Mouse (Mus musculus) embryonic facial prominence, embryonic 10.5 days (tissue): ENCODE measurements around the gene Csnk1g2. TPM values are rescaled to one million over a fixed set of nuclear protein-coding genes. Genes with fewer than 3 reads are reported as not detected.
A peak's percentile ranks its signal among the peaks of the same experiment; 100 is the strongest.

Source experiments
- DNase-seq: peaks from one replicate; pipeline ENCODE4 v3.0.0-alpha.2; 2017; ENCODE audit warnings: low spot score
- H3K27ac ChIP-seq: fragments of 300-500 bp; sonication (generic); replicated peaks from 2 replicates; pipeline ENCODE4 v1.5.1; 2016; ENCODE audit warnings: mild to moderate bottlenecking
- H3K27me3 ChIP-seq: fragments of 300-500 bp; sonication (generic); replicated peaks from 2 replicates; pipeline ENCODE4 v1.6.1; 2016; ENCODE audit warnings: low read depth, mild to moderate bottlenecking; ENCODE audit not compliant: poor library complexity, severe bottlenecking
- H3K36me3 ChIP-seq: fragments of 300-500 bp; sonication (generic); replicated peaks from 2 replicates; pipeline ENCODE4 v1.6.1; 2016; ENCODE audit warnings: mild to moderate bottlenecking, moderate library complexity
- H3K4me1 ChIP-seq: fragments of 300-500 bp; sonication (generic); 2 replicates; pipeline ENCODE4 v1.6.1; 2016
- H3K4me3 ChIP-seq: fragments of 300-500 bp; sonication (generic); 2 replicates; pipeline ENCODE4 v1.5.1; 2016; ENCODE audit warnings: mild to moderate bottlenecking, moderate library complexity
- H3K9me3 ChIP-seq: fragments of 300-500 bp; sonication (generic); 2 replicates; pipeline ENCODE4 v1.6.1; 2016; ENCODE audit warnings: mild to moderate bottlenecking
- WGBS: fragments of 180-500 bp; shearing (Covaris S2); methylation state at CpG from one replicate; pipeline ENCODE4 v1.1.7; 2016; 5-methylcytosine and 5-hydroxymethylcytosine counted together
- polyA plus RNA-seq: library from polyadenylated mRNA; unstranded; fragments of >200 nt; fragmentation: Nextera tagmentation; extraction: Ambion mirVana; gene quantifications from 2 replicates; pipeline ENCODE4 v1.2.1, GENCODE M21; 2016

Gene Csnk1g2
- polyA plus RNA-seq, 1 experiment from 2014 or later = 198 TPM

GRCm38 (mm10) chr10:80619465-80620244 is 3.0 kb upstream of the Csnk1g2 start:
- Histone ChIP-seq H3K27me3 (no peaks in the 10 kb centered on the region), H3K9me3 (no peaks in the 10 kb centered on the region), H3K4me3 (peak overlapping the region; percentile 14; the same call in 1 of the 2 replicates), H3K27ac (peak overlapping the region; percentile 40; the same call in 1 of the 2 replicates), H3K36me3 (peaks cover 15% of the 10 kb centered on the region), H3K4me1 (peaks cover 33% of the 10 kb centered on the region)
- DNase-seq = no peak
- 32% methylated on average over 8 of the region's 8 CpGs for WGBS

GRCm38 (mm10) chr10:80620365-80620764 is 2.3 kb upstream of the Csnk1g2 start:
- Histone ChIP-seq H3K27ac (peak overlapping the region; percentile 40; the same call in 1 of the 2 replicates), H3K9me3 (no peaks in the 10 kb centered on the region), H3K4me1 (peaks cover 40% of the 10 kb centered on the region), H3K36me3 (peaks cover 15% of the 10 kb centered on the region), H3K4me3 (peak overlapping the region; percentile 14; the same call in 1 of the 2 replicates), H3K27me3 (no peaks in the 10 kb centered on the region)
- WGBS = 84% methylated on average over 9 of the region's 9 CpGs
- DNase-seq = no peak

- H3K27me3 ChIP-seq = no peaks in the 10 kb centered on the region
- H3K4me1 ChIP-seq = peaks cover 46% of the 10 kb centered on the region
- no peaks in the 10 kb centered on the region for H3K9me3 ChIP-seq
- H3K4me3 ChIP-seq = peak overlapping the region; percentile 90
- peaks cover 15% of the 10 kb centered on the region for H3K36me3 ChIP-seq
- 63% methylated on average over 16 of the region's 16 CpGs for WGBS
- DNase-seq = no peak
- H3K27ac ChIP-seq = peak overlapping the region; percentile 96
Observed at GRCm38 (mm10) chr10:80620796-80621689, 1.6 kb upstream of the Csnk1g2 start.

- DNase-seq = no peak
- H3K4me3 ChIP-seq = peak overlapping the region; percentile 90
- no peaks in the 10 kb centered on the region for H3K27me3 ChIP-seq
- no peaks in the 10 kb centered on the region for H3K9me3 ChIP-seq
- H3K36me3 ChIP-seq = peaks cover 20% of the 10 kb centered on the region
- H3K27ac ChIP-seq = peak overlapping the region; percentile 96
- 4% methylated on average over 9 of the region's 9 CpGs for WGBS
- peaks cover 51% of the 10 kb centered on the region for H3K4me1 ChIP-seq
Observed at GRCm38 (mm10) chr10:80621690-80621939, 1.0 kb upstream of the Csnk1g2 start.

GRCm38 (mm10) chr10:80621940-80622660 is 538 bp upstream of the Csnk1g2 start:
- peak; percentile 99 for DNase-seq
- Histone ChIP-seq H3K9me3 (no peaks in the 10 kb centered on the region), H3K4me3 (peak overlapping the region; percentile 90), H3K27ac (peak overlapping the region; percentile 96), H3K27me3 (no peaks in the 10 kb centered on the region), H3K36me3 (peaks cover 20% of the 10 kb centered on the region), H3K4me1 (peaks cover 51% of the 10 kb centered on the region)
- WGBS = under 1% methylated on average over 64 of the region's 64 CpGs

- Histone ChIP-seq H3K36me3 (peaks cover 31% of the 10 kb centered on the region), H3K9me3 (no peaks in the 10 kb centered on the region), H3K27ac (peak overlapping the region; percentile 96), H3K4me3 (peak overlapping the region; percentile 90), H3K4me1 (peaks cover 64% of the 10 kb centered on the region), H3K27me3 (no peaks in the 10 kb centered on the region)
- DNase-seq = peak; percentile 78
- WGBS = 15% methylated on average over 15 of the region's 15 CpGs
Observed at GRCm38 (mm10) chr10:80623457-80624191, 986 bp downstream of the Csnk1g2 start.

- 93% methylated on average over 4 of the region's 4 CpGs for WGBS
- peaks cover 53% of the 10 kb centered on the region for H3K36me3 ChIP-seq
Observed at GRCm38 (mm10) chr10:80625764-80626163, 3.1 kb downstream of the Csnk1g2 start.

GRCm38 (mm10) chr10:80627685-80628084 is 5.0 kb downstream of the Csnk1g2 start:
- Histone ChIP-seq H3K4me3 (no peak overlapping the region), H3K9me3 (no peaks in the 10 kb centered on the region), H3K4me1 (peaks cover 52% of the 10 kb centered on the region), H3K27ac (0 out of 2 replicates have a peak overlapping the region, but pooled peaks have one; percentile 4), H3K36me3 (peaks cover 72% of the 10 kb centered on the region), H3K27me3 (no peaks in the 10 kb centered on the region)
- WGBS = 58% methylated on average over 2 of the region's 2 CpGs
- DNase-seq = peak; percentile 30

More at GRCm38 (mm10) chr10:80625764-80626163, 3.1 kb downstream of the Csnk1g2 start:
- peaks cover 61% of the 10 kb centered on the region for H3K4me1 ChIP-seq
- no peak overlapping the region; the same call in 1 of the 2 replicates for H3K4me3 ChIP-seq
- no peaks in the 10 kb centered on the region for H3K9me3 ChIP-seq
- no peak overlapping the region for H3K27ac ChIP-seq
- no peak for DNase-seq
- no peaks in the 10 kb centered on the region for H3K27me3 ChIP-seq

- Histone ChIP-seq H3K4me3 (no peak overlapping the region), H3K9me3 (no peaks in the 10 kb centered on the region), H3K4me1 (peaks cover 43% of the 10 kb centered on the region), H3K36me3 (peaks cover 82% of the 10 kb centered on the region), H3K27ac (no peak overlapping the region), H3K27me3 (no peaks in the 10 kb centered on the region)
- no peak for DNase-seq
- WGBS = 93% methylated on average over 9 of the region's 9 CpGs
Observed at GRCm38 (mm10) chr10:80628925-80629324, 6.3 kb downstream of the Csnk1g2 start.

GRCm38 (mm10) chr10:80635345-80635744 is 12.7 kb downstream of the Csnk1g2 start:
- peaks cover 97% of the 10 kb centered on the region for H3K36me3 ChIP-seq
- H3K4me1 ChIP-seq = no peaks in the 10 kb centered on the region
- H3K27me3 ChIP-seq = no peaks in the 10 kb centered on the region
- DNase-seq = no peak
- 81% methylated on average over 6 of the region's 6 CpGs for WGBS
- H3K9me3 ChIP-seq = no peaks in the 10 kb centered on the region
- no peak overlapping the region for H3K4me3 ChIP-seq
- H3K27ac ChIP-seq = no peak overlapping the region

GRCm38 (mm10) chr10:80646936-80647335 is 24.3 kb downstream of the Csnk1g2 start:
- Histone ChIP-seq H3K36me3 (peaks cover 96% of the 10 kb centered on the region), H3K4me3 (no peak overlapping the region), H3K27ac (no peak overlapping the region), H3K9me3 (no peaks in the 10 kb centered on the region), H3K4me1 (peaks cover 10% of the 10 kb centered on the region), H3K27me3 (no peaks in the 10 kb centered on the region)
- no peak for DNase-seq
- 94% methylated on average over 10 of the region's 10 CpGs for WGBS
